Mouse (Mus musculus) brain, embryonic 14.5 days (tissue): ENCODE measurements at regions not wholly inside any gene's neighbourhood (a gene's known extent, or its start where the extent isn't known, plus 50 kb on each side); places are given as distances from the start of the nearest gene placed in this dataset.
A peak's percentile ranks its signal among the peaks of the same experiment; 100 is the strongest.
"Not testable (repeated sequence)": the region's sequence is repeated elsewhere in the genome, so short reads cannot be mapped to it uniquely, and the experiment has no call there.

Experiments used
- DNase-seq: peaks from one replicate; pipeline ENCODE4 v3.0.0-alpha.2; 2011; ENCODE audit warnings: low read depth
- CTCF ChIP-seq: fragments of 200-500 bp; IDR thresholded peaks from 2 replicates; pipeline ENCODE4 v1.5.1; 2012; ENCODE audit warnings: inconsistent platforms, mild to moderate bottlenecking, moderate library complexity, borderline replicate concordance; ENCODE audit not compliant: insufficient read depth, insufficient read length; ENCODE audit errors: extremely low read depth
- POLR2A ChIP-seq: fragments of 200-500 bp; IDR thresholded peaks from 2 replicates; pipeline ENCODE4 v1.6.1; 2012; ENCODE audit warnings: mild to moderate bottlenecking, inconsistent platforms, borderline replicate concordance; ENCODE audit not compliant: poor library complexity, insufficient read depth, insufficient read length, severe bottlenecking; ENCODE audit errors: extremely low read depth

DNA sequence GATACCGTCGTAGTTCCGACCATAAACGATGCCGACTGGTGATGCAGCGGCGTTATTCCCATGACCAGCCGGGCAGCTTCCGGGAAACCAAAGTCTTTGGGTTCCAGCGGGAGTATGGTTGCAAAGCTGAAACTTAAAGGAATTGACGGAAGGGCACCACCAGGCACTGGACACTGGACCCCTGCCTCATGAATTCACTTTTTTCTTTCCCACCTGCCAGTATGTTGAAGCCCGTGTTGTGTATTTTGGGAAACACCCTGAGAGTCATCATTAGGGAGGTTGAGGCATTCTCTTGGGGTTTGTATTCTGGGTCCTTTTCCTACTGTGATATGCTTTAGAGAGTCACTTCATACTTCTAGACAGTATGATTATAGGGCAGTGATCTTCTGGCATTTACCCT is 197.9 kb downstream of the Samd9l start:
- not testable (repeated sequence) for DNase-seq

DNA sequence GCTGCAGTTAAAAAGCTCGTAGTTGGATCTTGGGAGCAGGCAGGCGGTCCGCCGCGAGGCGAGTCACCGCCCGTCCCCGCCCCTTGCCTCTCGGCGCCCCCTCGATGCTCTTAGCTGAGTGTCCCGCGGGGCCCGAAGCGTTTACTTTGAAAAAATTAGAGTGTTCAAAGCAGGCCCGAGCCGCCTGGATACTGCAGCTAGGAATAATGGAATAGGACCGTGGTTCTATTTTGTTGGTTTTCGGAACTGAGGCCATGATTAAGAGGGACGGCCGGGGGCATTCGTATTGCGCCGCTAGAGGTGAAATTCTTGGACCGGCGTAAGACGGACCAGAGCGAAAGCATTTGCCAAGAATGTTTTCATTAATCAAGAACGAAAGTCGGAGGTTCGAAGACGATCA is 198.3 kb downstream of the Samd9l start:
- no peak for DNase-seq
- TF ChIP-seq CTCF (no peak), POLR2A (no peak)

- DNase-seq: peak; percentile 41
These were observed 198.8 kb downstream of the Samd9l start for GRCm38 (mm10) chr6:3200586-3200985.

GRCm38 (mm10) chr6:3192424-3192820 is 206.9 kb downstream of the Samd9l start:
- not testable (repeated sequence) for DNase-seq

DNA sequence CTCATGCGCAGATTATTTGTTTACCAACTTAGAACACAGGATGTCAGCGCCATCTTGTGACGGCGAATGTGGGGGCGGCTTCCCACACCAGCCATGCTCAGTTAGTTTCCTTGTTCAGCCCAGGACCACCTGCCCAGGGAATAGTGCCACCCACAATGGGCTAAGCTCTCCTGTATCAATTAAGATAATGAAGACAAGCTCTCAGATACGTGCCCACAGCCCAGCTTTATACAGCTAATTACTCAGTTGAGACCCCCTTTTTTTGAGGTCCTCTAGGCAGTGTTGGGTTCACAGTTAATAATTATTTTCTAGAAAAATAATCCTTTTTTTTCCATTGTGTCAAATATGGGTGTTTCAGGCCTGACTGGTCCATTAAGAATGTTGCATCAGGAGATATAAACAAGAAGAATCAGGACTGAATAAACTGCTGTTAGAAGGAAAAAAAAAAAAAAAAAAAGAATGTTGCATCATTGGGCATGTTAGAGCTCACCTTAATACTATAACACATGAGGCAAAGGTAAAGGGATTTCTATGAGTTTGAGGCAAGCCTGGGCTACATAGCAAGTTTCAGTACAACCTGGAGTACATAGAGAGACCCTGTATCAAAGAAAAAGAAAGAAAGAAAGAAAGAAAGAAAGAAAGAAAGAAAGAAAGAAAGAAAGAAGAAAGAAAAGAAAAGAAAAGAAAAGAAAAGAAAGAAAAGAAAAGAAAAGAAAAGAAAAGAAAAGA is 207.5 kb downstream of the Samd9l start:
- not testable (repeated sequence) for DNase-seq

GRCm38 (mm10) chr6:3183819-3184199 is 215.6 kb downstream of the Samd9l start:
- DNase-seq: no peak
- TF ChIP-seq CTCF (no peak), POLR2A (no peak)

- TF ChIP-seq CTCF: no peak
- TF ChIP-seq POLR2A: no peak
- peak; percentile 18 for DNase-seq
These were observed 216.2 kb downstream of the Samd9l start for GRCm38 (mm10) chr6:3182889-3183818.

- not testable (repeated sequence) for DNase-seq
These were observed 216.9 kb downstream of the Samd9l start for GRCm38 (mm10) chr6:3182424-3182841.

DNA sequence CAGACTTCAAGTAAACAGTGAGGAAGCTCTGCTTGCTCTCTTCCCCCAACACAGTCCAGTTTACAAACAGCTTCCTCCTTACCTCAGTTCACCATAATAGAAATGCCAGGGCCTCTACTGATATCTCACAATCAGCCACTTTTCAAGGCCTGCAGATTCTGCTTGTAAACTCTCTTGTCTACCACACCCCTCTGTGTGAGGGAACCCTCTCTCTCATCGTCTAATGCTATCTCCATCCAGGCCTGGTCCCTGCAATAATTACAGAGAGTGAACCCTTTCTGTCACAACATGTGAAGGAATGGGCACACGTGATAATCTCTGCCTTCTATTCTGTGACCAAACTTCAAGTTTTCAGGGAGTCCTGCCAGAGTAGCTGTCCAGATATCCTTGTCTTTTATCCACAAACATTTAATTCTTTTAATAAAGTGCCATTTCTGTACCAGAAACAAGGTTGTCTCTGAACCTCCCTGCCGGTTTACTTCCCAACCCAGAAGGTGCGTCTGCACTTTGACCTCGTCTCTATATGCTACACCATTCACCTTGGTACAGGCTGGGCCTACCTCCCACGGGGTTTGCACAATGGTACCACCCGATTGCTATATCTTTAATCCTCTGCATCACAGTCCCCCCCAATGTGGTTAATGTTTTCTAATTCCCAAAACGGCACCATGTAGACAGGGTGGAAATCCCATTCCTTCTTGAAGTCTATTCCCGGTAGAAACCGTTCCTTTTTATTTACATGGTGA is 219.6 kb downstream of the Samd9l start:
- DNase-seq: not testable (repeated sequence)

- DNase-seq: not testable (repeated sequence)
These were observed 229.9 kb downstream of the Samd9l start for GRCm38 (mm10) chr6:3169479-3169878.

- not testable (repeated sequence) for DNase-seq
These were observed 233.2 kb downstream of the Samd9l start for GRCm38 (mm10) chr6:3166149-3166548.

DNA sequence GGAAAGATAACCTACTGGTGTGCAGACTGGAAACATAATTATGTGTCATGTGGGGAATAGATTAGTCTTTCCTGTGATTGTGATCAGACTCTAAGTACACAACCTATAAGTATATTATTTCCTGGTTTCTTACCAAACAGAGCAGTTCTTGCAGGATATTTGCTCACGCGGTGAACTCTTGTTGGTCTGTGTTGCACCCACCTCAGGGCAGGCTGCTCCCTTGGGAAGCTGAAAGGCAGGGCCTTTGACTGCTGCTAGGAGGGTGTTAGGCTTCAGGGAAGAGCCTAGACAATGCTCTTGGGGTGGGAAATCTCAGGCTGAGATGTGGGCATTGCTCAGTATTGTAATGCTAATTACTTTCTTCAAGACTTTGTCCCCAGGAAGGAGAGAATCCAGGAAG is 247.5 kb downstream of the Samd9l start:
- not testable (repeated sequence) for DNase-seq

DNA sequence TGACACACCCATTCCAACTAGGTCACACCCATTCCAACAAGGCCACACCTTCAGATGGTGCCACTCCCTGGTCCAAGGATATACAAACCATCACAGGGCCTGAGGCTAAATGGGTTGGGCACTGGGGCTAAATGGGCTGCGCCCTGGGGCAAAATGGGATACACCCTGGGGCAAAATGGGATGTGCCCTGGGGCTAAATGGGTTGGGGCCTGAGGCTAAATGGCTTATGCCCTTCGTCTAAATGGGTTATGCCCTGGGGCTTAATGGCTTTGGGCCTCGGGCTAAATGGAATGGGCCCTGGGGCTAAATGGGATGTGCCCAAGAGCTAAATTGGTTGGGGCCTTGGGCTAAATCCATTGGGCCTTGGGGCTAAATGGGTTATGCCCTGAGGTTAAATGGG is 261.5 kb downstream of the Samd9l start:
- not testable (repeated sequence) for DNase-seq

GRCm38 (mm10) chr6:3133763-3134162 is 265.6 kb downstream of the Samd9l start:
- not testable (repeated sequence) for DNase-seq

GRCm38 (mm10) chr6:3116296-3116695 is 283.1 kb downstream of the Samd9l start:
- not testable (repeated sequence) for DNase-seq
